Mouse (Mus musculus): Measurements from ENCODE around the gene Srsf11.

Srsf11 gene

GRCm38 (mm10) chr3:158036329-158036988 lies at the start of gene Srsf11, which contains the start of gene Lrrc40:
Gene Srsf11 (minus strand): TSS chr3:158036639.
Gene Lrrc40 (plus strand): TSS chr3:158036662.
- peak; percentile 93 for DNase-seq (ENCODE audit: low spot score)

- no peak for DNase-seq (ENCODE audit: low spot score)
These were observed 41.4 kb upstream of the Srsf11 start for GRCm38 (mm10) chr3:158077828-158078227.

- no peak for DNase-seq (ENCODE audit: low spot score)
These were observed 40.9 kb upstream of the Srsf11 start for GRCm38 (mm10) chr3:158077380-158077772.

- DNase-seq (ENCODE audit: low spot score) = peak; percentile 67
These were observed 40.4 kb upstream of the Srsf11 start for GRCm38 (mm10) chr3:158076685-158077379.

GRCm38 (mm10) chr3:158075004-158075403 lies 38.6 kb upstream of the Srsf11 start:
- DNase-seq (ENCODE audit: low spot score) = no peak

GRCm38 (mm10) chr3:158068613-158069263 lies 32.3 kb upstream of the Srsf11 start:
- DNase-seq (ENCODE audit: low spot score) = no peak

GRCm38 (mm10) chr3:158067916-158068315 lies 31.5 kb upstream of the Srsf11 start:
- no peak for DNase-seq (ENCODE audit: low spot score)

- no peak for DNase-seq (ENCODE audit: low spot score)
These were observed 28.8 kb upstream of the Srsf11 start for GRCm38 (mm10) chr3:158065256-158065655.

- no peak for DNase-seq (ENCODE audit: low spot score)
These were observed 25.5 kb upstream of the Srsf11 start for GRCm38 (mm10) chr3:158061811-158062523.

- no peak for DNase-seq (ENCODE audit: low spot score)
These were observed 24.3 kb upstream of the Srsf11 start for GRCm38 (mm10) chr3:158060621-158061291.

- DNase-seq (ENCODE audit: low spot score) = no peak
These were observed 13.1 kb upstream of the Srsf11 start for GRCm38 (mm10) chr3:158049508-158049907.

GRCm38 (mm10) chr3:158040755-158041154 lies 4.3 kb upstream of the Srsf11 start:
- no peak for DNase-seq (ENCODE audit: low spot score)

- no peak for DNase-seq (ENCODE audit: low spot score)
These were observed 1.7 kb upstream of the Srsf11 start for GRCm38 (mm10) chr3:158038106-158038505.

GRCm38 (mm10) chr3:158035866-158036265 lies 573 bp downstream of the Srsf11 start:
- DNase-seq (ENCODE audit: low spot score) = peak; percentile 32

- peak; percentile 9 for DNase-seq (ENCODE audit: low spot score)
These were observed 4.3 kb downstream of the Srsf11 start for GRCm38 (mm10) chr3:158032106-158032505.

GRCm38 (mm10) chr3:158031371-158031925 lies 5.0 kb downstream of the Srsf11 start:
- peak; percentile 91 for DNase-seq (ENCODE audit: low spot score)

- no peak for DNase-seq (ENCODE audit: low spot score)
These were observed 26.6 kb downstream of the Srsf11 start for GRCm38 (mm10) chr3:158009762-158010320.

- DNase-seq (ENCODE audit: low spot score) = no peak
These were observed 27.8 kb downstream of the Srsf11 start for GRCm38 (mm10) chr3:158008647-158009046.

- DNase-seq (ENCODE audit: low spot score) = no peak
These were observed 37.6 kb downstream of the Srsf11 start for GRCm38 (mm10) chr3:157998742-157999369.

GRCm38 (mm10) chr3:157995726-157996125 lies 40.7 kb downstream of the Srsf11 start:
- no peak for DNase-seq (ENCODE audit: low spot score)

- DNase-seq (ENCODE audit: low spot score) = no peak
These were observed 43.1 kb downstream of the Srsf11 start for GRCm38 (mm10) chr3:157993322-157993721.
